Mouse (Mus musculus): ENCODE measurements at regions not wholly inside any gene's neighbourhood (a gene's known extent, or its start where the extent isn't known, plus 50 kb on each side); places are given as distances from the start of the nearest gene placed in this dataset.

GRCm38 (mm10) chr14:99366281-99366987 lies 67.9 kb downstream of the Klf5 start:
- H3K4me2 ChIP-seq (replicated peaks; ENCODE audit: low read depth), result peak overlapping the region; percentile 48

GRCm38 (mm10) chr14:99366996-99367555 lies 68.6 kb downstream of the Klf5 start:
- no peak for ATAC-seq
- 51% methylated on average over 11 of the region's 11 CpGs for WGBS
- Histone ChIP-seq H3K4me2 (replicated peaks; ENCODE audit: low read depth) (no peak overlapping the region; the same call in 1 of the 2 replicates), H3K9ac (ENCODE audit: low read depth, low read length) (no peak overlapping the region), H3K27ac (ENCODE audit: low read depth, low read length) (no peak overlapping the region), H3K9me3 (ENCODE audit: control insufficient read depth) (no peaks in the 10 kb centered on the region), H3K36me3 (ENCODE audit: control insufficient read depth, insufficient read depth) (no peaks in the 10 kb centered on the region), H3K4me3 (ENCODE audit: low read depth, low read length) (no peak overlapping the region), H3K4me1 (replicated peaks; ENCODE audit: control insufficient read depth, insufficient read depth, low read length) (no peaks in the 10 kb centered on the region), H3K27me3 (replicated peaks; ENCODE audit: control insufficient read depth, insufficient read depth, low read length) (no peaks in the 10 kb centered on the region)
- no peak for TF ChIP-seq CTCF (IDR thresholded peaks at IDR 0.05; ENCODE audit: low read depth)

More at GRCm38 (mm10) chr14:99366281-99366987, 67.9 kb downstream of the Klf5 start:
- H3K36me3 ChIP-seq (ENCODE audit: control insufficient read depth, insufficient read depth), result no peaks in the 10 kb centered on the region
- H3K9me3 ChIP-seq (ENCODE audit: control insufficient read depth), result no peaks in the 10 kb centered on the region
- H3K27ac ChIP-seq (ENCODE audit: low read depth, low read length), result peak overlapping the region; percentile 60; the same call in 1 of the 2 replicates
- H3K27me3 ChIP-seq (replicated peaks; ENCODE audit: control insufficient read depth, insufficient read depth, low read length), result no peaks in the 10 kb centered on the region
- 0 out of 2 replicates have a peak overlapping the region, but pooled peaks have one; percentile 17 for H3K4me3 ChIP-seq (ENCODE audit: low read depth, low read length)
- TF ChIP-seq CTCF (IDR thresholded peaks at IDR 0.05; ENCODE audit: low read depth), result no peak
- H3K4me1 ChIP-seq (replicated peaks; ENCODE audit: control insufficient read depth, insufficient read depth, low read length), result no peaks in the 10 kb centered on the region
- H3K9ac ChIP-seq (ENCODE audit: low read depth, low read length), result no peak overlapping the region
- ATAC-seq, result peak; percentile 79
- 36% methylated on average over 21 of the region's 21 CpGs for WGBS

- TF ChIP-seq CTCF (IDR thresholded peaks at IDR 0.05; ENCODE audit: low read depth), result no peak
- WGBS, result 83% methylated on average over 5 of the region's 5 CpGs
- Histone ChIP-seq H3K4me2 (replicated peaks; ENCODE audit: low read depth) (no peak overlapping the region), H3K27ac (ENCODE audit: low read depth, low read length) (no peak overlapping the region), H3K9ac (ENCODE audit: low read depth, low read length) (no peak overlapping the region), H3K9me3 (ENCODE audit: control insufficient read depth) (no peaks in the 10 kb centered on the region), H3K4me3 (ENCODE audit: low read depth, low read length) (no peak overlapping the region), H3K27me3 (replicated peaks; ENCODE audit: control insufficient read depth, insufficient read depth, low read length) (no peaks in the 10 kb centered on the region), H3K4me1 (replicated peaks; ENCODE audit: control insufficient read depth, insufficient read depth, low read length) (no peaks in the 10 kb centered on the region), H3K36me3 (ENCODE audit: control insufficient read depth, insufficient read depth) (no peaks in the 10 kb centered on the region)
- no peak for ATAC-seq
These were observed 70.9 kb downstream of the Klf5 start for GRCm38 (mm10) chr14:99369366-99369765.

GRCm38 (mm10) chr14:99373682-99374081 lies 75.2 kb downstream of the Klf5 start:
- no peaks in the 10 kb centered on the region for H3K9me3 ChIP-seq (ENCODE audit: control insufficient read depth)
- no peaks in the 10 kb centered on the region for H3K27me3 ChIP-seq (replicated peaks; ENCODE audit: control insufficient read depth, insufficient read depth, low read length)
- H3K27ac ChIP-seq (ENCODE audit: low read depth, low read length), result no peak overlapping the region
- TF ChIP-seq CTCF (IDR thresholded peaks at IDR 0.05; ENCODE audit: low read depth), result no peak
- 68% methylated on average over 4 of the region's 4 CpGs for WGBS
- no peak overlapping the region for H3K9ac ChIP-seq (ENCODE audit: low read depth, low read length)
- no peaks in the 10 kb centered on the region for H3K36me3 ChIP-seq (ENCODE audit: control insufficient read depth, insufficient read depth)
- no peak overlapping the region for H3K4me2 ChIP-seq (replicated peaks; ENCODE audit: low read depth)
- H3K4me3 ChIP-seq (ENCODE audit: low read depth, low read length), result no peak overlapping the region
- ATAC-seq, result no peak
- no peaks in the 10 kb centered on the region for H3K4me1 ChIP-seq (replicated peaks; ENCODE audit: control insufficient read depth, insufficient read depth, low read length)

GRCm38 (mm10) chr14:99375040-99375610 lies 76.6 kb downstream of the Klf5 start:
- ATAC-seq, result no peak
- H3K9ac ChIP-seq (ENCODE audit: low read depth, low read length), result no peak overlapping the region
- WGBS, result 38% methylated on average over 5 of the region's 5 CpGs
- H3K9me3 ChIP-seq (ENCODE audit: control insufficient read depth), result no peaks in the 10 kb centered on the region
- no peaks in the 10 kb centered on the region for H3K27me3 ChIP-seq (replicated peaks; ENCODE audit: control insufficient read depth, insufficient read depth, low read length)
- no peak for TF ChIP-seq CTCF (IDR thresholded peaks at IDR 0.05; ENCODE audit: low read depth)
- no peak overlapping the region for H3K4me3 ChIP-seq (ENCODE audit: low read depth, low read length)
- H3K36me3 ChIP-seq (ENCODE audit: control insufficient read depth, insufficient read depth), result no peaks in the 10 kb centered on the region
- H3K4me1 ChIP-seq (replicated peaks; ENCODE audit: control insufficient read depth, insufficient read depth, low read length), result no peaks in the 10 kb centered on the region
- no peak overlapping the region for H3K4me2 ChIP-seq (replicated peaks; ENCODE audit: low read depth)
- no peak overlapping the region for H3K27ac ChIP-seq (ENCODE audit: low read depth, low read length)

- H3K4me3 ChIP-seq (ENCODE audit: low read depth, low read length), result no peak overlapping the region
- H3K9me3 ChIP-seq (ENCODE audit: control insufficient read depth), result no peaks in the 10 kb centered on the region
- H3K9ac ChIP-seq (ENCODE audit: low read depth, low read length), result no peak overlapping the region
- ATAC-seq, result no peak
- H3K36me3 ChIP-seq (ENCODE audit: control insufficient read depth, insufficient read depth), result no peaks in the 10 kb centered on the region
- no peaks in the 10 kb centered on the region for H3K4me1 ChIP-seq (replicated peaks; ENCODE audit: control insufficient read depth, insufficient read depth, low read length)
- no peak for TF ChIP-seq CTCF (IDR thresholded peaks at IDR 0.05; ENCODE audit: low read depth)
- no peak overlapping the region for H3K27ac ChIP-seq (ENCODE audit: low read depth, low read length)
- no peaks in the 10 kb centered on the region for H3K27me3 ChIP-seq (replicated peaks; ENCODE audit: control insufficient read depth, insufficient read depth, low read length)
- 80% methylated on average over 11 of the region's 11 CpGs for WGBS
- H3K4me2 ChIP-seq (replicated peaks; ENCODE audit: low read depth), result no peak overlapping the region
These were observed 78.4 kb downstream of the Klf5 start for GRCm38 (mm10) chr14:99376652-99377502.

Data from intestine, postnatal 0 days (tissue).